Mouse (Mus musculus) ovary, postnatal 14 days (tissue): ENCODE data around the gene Zbtb9.

ENCODE experiments used
- DNase-seq: peaks from one replicate; pipeline ENCODE4 v3.0.0; 2022; ENCODE audit warnings: low spot score

Zbtb9 gene

DNA sequence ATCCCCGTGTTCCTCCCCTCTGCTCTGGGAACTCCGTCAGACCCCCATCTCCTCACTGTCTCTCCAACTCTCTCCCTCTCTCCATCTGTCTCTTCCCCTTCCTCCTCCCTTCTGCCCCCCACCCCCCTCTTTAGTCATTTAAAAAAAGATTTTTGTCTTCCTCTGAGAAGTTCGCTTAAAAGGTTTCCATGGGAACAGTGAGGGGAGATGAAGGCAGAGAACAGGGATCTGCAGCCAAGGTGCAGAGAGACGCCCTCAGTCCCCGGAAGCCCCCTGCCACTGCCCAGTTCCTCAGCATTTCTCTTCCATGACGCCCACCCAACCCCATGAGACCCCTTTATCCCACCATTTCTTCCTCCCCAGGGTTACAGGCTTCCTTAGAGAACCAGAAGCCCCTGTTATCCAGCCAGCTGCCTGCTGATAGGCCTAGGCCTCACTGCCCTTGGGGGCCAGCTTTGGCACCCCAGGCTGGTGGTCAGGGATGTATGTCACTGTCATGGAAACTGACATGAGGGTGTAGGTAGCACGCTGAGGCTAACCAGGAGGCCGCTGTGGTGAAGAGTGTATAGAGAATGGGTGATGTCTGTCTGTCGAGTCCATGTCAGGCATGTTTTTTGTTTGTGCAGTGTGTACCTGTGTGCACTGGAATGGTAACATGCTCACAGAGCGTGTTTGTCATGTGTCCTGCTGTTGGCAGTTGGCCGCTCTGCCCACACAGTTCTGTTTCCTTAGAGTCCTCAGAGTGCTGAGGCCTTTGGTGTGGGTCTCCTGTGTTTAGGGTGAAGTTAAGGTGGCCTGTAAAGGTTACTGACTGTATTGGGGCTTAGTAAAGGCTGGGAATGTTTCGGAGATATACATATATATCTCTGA lies 25.5 kb upstream of the Zbtb9 start:
- no peak for DNase-seq

DNA sequence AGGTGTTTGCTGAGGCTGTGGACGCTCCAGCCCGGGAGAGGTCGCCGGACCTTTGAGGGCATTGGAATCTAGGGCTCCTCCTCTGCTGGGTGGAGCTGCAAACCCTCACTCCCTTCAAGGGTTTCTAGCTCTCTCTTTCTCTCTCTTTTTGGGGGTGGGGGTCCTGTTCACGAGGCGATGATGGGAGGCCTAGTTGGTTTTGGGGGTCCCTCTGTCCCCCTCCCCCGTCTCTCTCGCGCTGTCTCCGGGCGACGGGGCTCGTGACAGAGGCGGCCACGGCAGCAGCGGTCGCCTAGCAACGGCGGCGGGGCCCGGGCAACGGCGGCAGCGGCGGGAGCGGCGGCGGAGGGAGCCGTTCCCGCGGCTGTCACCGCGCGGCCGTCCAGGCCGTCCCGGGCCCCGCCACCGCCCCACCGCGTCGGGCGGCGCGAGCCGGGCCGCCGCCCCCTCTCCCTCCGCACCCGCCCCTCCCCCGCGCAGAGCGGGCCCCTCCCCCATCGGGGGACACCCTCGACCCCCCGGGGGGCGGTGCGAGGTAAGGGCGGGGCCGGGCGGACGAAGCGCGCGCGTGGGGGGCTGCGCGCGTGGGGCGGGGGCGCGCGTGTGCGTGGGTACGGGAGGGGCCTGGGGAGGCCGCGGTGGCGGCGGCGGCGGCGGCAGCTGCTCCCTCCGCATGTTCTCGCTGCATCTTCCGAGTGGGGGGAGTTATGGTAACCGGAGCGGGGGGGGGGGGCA lies 24.5 kb upstream of the Zbtb9 start:
- DNase-seq, result no peak

DNA sequence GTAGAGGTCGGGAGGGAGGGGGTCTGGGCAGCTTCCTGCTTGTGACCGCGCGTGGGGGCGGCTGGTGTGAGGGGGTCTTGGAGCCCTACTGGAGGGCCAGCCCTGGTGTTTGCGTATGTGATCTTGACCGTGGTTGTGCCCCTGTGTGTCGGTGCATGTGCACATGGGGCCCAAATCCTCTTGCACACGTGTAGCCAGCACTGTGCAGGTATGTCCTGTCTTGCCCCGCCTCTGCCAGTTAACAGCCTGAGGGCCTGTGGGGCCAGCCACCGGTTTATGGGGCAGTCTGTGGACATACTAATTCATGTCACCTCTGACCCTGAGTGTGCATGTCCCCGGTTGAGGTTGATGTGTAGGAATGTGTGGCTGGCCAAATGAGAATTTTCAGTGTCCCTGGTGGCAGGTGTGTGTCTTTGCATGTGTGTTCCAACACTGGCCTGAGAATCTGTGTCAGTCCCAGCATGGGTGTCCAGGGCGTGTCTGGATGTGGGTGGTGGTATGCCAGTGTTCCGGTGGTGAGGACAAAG lies 23.9 kb upstream of the Zbtb9 start:
- DNase-seq, result no peak

DNA sequence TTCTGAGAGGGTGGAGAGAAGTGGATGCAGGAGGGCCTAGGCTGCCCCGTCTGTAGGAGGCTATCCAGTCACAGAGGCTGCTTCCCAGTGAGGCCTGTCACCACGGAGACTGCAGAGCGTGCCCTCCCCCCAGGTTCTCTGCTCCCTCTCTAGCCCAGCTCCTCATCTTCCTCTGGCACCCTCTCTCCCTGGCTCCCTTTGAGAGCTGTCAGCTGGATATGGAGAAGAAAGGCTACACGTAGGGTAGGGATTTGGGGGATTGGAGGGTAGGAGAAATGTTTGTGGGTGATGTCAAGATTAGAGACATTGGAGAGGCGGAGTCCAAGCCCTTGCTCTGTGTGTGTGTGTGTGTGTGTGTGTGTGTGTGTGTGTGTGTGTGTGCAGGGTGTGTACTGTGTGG lies 23.1 kb upstream of the Zbtb9 start:
- no peak for DNase-seq

DNA sequence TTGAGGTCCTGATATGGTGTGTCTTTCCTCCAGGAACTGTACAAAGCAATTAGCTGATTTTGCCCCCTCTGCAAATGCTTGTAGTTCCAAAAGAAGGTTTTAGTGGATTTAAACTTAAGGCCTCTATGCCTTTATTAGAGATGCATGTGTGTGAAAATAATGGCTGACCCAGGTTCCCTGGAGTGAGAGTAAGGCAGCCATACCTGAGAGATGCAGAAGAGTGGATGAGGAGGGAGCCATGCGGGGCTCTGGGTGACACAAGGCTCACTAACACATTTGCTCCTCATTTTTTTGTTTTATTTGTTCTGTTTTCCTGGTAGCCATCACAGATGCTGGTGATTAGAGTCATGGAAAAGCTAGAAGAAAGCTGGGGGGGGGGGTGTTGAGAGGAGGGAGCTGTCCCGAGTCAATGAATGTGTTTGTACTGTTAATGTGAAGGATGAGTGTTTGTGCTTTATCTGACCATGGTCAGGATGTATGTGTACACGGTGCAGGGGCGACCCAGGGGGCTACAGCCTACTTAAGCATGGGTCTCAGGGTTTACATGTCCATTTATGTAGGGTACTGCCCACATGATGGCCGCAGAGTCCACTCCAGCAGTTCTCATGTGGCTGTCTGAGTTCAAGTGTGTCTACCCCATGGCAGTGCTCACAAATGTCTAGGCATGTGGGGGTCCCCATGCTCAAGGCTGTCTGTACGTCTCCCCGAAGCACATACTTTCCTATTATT lies 22.2 kb upstream of the Zbtb9 start:
- DNase-seq, result no peak

DNA sequence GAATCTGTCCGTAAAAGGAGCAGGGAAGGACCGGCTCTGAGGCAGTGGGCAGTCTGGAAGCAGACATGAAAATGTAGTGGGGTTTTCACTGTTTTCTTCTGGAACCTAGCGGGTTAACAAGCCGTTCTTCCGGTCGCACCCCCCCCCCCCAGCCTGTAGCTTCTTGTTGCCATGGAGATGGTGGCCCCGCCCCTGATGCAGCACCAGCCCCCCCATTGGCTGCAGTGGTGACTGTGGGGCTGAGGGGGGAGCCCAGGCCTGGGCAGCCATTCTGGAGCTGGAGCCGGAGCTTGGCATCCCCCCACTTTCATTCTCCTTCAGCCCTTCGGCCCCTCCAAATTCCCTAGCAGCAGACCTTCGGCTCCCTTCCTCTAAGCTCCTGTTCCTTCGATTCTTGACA lies 21.6 kb upstream of the Zbtb9 start:
- peak; percentile 58 for DNase-seq

DNA sequence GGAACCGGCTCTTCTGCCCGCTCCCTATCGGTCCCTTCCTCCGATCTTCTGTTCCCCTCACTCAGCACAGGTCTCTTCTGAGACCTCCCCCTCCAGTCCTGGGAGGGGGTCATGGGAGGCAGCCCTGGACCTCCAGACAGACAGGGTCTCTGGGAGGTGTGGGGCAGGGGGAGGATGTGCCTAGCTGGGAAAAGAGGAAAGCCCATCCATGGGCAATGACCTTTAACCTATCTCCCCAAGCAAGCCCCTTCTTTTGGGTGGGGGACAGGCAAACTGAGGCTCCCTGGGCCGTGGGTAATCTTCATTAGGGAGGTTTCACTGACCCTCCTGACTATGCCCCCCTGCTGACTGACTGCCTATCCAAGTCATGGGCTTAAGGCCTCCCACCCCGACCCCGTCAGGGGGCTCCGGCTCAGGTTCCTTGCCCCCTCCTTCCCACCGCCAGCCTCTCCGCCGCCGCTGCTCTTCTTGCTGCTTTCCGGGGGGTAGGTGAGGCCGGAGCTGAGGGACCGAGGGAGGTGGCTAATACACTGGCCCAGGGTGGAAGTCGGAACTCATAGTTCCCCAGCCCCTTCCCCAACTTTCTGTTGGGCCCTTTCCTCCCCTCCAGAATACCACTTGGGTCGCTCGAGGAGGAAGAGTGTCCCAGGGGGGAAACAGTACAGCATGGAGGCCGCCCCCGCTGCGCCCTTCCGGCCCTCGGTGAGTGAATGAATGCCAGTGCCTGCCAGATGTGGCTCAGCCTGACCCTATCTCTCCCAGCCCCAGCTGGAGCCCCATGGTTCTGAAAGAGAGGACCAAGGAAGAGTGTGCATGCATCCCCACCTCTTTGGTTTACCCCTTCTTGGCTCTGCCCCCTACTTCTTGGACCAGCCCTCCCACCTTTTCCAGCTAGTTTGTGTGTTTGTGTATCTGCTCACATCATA lies 20.8 kb upstream of the Zbtb9 start:
- no peak for DNase-seq

DNA sequence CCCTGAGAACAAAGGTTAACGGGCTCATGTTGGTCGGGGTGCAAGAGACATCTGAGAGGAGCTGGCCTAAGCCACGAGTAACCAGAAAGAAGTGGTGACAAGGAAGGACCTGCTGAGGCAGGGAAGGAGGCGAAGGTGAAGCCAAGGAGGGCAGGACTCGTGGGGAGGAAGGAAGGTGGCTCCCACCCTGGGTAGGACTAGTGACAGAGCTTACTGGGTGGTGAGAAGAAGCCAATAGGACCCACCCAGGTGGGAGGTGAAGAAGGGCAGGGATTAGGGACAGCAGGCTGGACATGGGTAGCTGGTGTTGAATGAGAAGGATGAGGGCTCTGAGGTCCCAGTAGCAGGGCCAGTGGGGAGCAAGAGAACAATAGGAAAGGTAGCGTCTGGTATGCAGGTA lies 19.8 kb upstream of the Zbtb9 start:
- DNase-seq, result no peak

DNA sequence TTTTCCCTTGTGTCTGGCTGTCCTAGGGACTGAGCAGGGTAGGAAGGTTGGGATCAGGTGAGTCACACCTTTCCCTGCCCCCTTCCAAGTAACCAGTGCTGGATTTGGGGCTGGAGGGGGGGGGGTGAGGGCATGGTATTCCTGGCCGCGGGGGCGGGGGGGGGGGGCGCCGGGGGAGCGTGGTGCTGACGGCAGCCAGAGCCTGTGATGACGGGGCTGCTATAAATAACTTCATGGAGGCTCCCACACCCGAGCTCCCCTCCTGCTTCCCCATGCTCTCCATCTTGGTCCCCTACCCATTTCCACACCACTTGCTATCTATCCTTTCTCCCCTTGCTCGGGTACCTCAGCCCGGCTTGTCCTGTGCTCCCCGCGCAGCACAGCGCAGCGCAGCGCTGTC lies 19.2 kb upstream of the Zbtb9 start:
- DNase-seq, result no peak

DNA sequence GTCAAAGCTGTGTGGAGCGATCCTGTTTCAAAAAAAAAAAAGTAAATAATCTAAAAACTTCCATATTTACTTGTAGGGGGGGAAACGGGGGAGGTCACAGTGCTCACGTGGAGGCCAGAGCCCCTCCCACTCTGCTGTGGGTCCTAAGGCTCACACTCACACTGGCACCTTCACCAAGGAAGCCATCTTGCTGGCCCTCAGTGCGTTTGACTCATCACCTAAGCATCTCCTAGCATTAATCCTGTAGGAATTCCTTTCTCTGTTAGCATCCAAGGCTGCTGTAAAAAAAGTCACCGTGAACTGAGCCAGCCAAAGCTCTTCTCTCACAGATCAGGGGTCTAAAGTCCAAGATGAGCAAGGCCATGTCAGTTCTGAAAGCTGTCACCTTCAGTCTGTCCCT lies 16.7 kb upstream of the Zbtb9 start:
- DNase-seq, result no peak

DNA sequence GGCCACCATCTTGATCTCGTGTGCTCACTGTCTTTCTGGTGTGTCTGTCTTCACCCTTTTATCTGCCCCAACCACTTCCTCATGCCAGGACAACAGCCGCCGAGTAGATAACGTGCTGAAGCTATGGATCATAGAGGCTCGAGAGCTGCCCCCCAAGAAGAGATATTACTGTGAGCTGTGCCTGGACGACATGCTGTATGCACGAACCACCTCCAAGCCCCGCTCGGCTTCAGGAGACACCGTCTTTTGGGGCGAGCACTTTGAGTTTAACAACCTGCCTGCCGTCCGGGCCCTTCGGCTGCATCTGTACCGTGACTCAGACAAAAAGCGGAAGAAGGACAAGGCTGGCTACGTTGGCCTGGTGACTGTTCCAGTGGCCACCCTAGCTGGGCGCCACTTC lies 16.1 kb upstream of the Zbtb9 start:
- no peak for DNase-seq

DNA sequence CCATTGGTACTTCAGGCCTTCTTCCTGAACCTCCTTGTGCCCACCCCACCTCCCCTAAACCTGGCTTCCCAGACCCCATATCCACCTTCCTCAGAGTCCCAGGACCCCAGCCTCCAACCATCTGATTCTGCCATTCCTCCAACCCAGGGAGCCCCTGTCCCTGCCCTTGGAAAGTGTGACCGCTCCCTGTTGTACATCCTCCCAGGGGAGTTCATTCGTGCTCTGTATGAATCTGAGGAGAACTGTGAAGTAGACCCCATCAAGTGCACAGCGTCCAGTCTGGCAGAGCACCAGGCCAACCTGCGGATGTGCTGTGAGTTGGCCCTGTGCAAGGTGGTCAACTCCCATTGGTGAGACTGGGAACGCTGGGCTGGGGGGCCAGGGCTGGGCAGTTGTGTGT lies 15.1 kb upstream of the Zbtb9 start:
- no peak for DNase-seq

DNA sequence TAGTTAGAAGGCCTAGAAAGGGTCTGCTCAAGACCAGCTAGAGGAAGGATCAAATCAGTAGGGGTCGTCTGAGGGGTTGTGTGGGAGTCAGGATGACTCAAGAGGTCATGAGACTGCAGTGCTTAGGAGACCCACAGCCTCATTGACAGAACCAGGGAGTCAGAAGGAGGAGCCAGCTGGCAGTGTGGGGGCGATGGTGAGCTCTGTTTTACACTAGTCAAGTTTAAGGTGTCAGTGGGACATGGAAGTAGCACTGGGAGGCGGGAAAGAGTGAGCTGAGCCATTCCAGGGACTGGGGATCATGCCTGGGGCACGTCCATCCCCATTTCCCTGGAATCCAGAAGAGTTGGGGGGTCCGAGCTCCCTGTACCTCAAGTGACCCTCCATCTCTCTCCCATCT lies 14.1 kb upstream of the Zbtb9 start:
- no peak for DNase-seq

DNA sequence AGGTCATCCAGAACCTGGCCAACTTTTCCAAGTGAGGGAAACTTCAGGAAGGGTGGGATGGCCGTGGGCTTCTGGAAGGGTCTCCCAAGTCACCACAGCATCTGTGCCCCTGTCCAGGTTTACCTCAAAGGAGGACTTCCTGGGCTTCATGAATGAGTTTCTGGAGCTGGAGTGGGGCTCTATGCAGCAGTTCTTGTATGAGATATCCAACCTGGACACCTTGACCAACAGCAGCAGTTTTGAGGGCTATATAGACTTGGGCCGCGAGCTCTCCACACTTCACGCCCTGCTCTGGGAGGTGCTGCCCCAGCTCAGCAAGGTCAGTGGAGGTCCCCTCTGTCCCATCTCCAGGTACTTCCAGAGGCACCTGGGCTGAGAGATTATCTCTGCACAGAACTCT lies 13.2 kb upstream of the Zbtb9 start:
- no peak for DNase-seq

DNA sequence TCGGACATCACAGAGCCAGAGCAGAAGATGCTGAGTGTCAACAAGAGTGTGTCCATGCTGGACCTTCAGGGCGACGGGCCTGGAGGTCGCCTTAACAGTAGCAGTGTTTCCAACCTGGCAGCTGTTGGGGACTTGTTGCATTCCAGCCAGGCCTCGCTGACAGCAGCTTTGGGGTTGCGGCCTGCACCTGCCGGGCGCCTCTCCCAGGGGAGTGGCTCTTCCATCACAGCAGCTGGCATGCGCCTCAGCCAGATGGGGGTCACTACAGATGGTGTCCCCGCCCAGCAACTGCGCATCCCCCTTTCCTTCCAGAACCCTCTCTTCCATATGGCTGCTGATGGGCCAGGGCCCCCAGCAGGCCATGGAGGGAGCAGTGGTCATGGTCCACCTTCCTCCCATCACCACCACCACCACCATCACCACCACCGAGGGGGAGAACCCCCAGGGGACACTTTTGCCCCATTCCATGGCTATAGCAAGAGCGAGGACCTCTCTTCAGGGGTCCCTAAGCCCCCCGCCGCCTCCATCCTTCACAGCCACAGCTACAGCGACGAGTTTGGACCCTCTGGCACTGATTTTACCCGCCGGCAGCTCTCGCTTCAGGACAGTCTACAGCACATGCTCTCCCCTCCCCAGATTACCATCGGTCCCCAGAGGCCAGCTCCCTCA lies 11.3 kb upstream of the Zbtb9 start:
- DNase-seq, result no peak

DNA sequence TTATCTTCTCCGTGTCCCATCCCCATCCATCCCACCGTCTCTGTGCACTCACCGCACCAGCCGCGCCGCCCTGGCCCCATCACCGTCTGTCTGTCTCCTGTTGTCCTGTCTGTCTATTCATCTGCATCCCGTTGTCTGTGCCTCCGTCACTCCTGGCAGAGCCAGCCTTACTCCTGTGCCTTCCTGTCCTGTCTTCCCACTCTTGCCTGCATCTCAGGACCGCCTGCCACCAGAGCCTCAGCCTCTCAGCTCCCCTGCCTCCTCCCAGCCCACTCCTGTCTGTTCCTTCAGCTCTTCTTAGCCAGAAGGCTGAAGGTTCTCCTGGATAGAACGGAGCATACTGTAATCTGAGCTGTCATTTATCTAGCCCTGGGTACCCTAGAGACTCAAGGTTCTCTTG lies 6.0 kb upstream of the Zbtb9 start:
- DNase-seq, result no peak

DNA sequence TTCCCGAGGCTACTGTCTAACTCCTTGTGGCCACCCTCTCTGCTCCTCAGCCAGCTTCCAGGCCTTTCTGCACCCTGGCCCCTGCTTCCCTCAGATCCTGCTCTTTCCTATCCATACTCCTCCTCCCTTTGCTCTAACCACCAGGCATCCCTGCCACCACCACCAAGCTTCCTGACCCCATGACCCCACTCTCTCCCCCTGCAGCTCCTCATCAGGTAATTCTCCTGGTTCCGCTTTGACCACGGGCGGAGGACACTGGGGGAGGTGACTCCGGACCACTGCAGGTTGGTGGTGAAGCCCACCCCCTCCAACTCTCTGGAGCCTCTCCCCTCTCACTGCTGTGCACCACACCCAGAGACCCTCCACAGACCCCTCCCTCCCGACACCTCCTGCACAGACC lies 5.5 kb upstream of the Zbtb9 start:
- no peak for DNase-seq

DNA sequence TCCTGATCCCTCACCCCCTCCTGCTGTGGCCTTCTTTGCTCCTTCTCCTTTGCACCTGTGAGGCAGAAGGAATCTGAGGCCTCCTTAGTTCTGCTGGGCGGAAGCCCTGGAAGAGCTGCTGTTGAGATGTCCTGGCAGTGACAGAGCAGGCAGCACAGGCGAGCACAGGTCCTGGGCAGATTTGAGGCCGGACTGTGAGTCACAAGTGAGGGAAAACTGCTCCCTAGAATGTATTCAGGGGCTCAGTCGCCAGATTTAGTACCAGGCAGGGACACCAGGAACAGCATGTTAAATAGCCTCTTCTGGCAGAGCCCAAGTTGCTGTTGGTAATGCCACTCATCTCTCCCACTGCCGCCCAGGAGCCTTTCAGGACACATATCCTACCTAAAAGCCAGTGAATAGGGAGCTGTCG lies 4.8 kb upstream of the Zbtb9 start:
- DNase-seq, result no peak

DNA sequence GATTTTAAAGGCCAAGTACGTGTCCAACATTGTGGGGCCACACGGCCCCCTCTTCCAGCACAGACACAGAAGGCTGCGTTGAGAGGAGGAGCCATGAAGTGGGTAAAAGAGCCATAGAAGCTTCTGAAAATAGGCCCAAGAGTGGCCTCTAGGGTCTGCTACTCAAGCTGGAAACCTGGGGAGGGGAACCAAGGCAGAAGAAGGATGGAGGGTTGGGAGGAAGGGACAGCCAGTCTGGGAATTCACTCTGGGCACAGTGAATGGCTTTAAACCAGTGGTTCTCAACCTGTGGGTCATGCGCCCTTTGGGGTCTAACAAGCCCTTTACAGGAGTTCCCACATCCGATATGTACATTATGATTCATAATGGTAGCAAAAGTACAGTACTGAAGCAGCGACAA lies 3.7 kb upstream of the Zbtb9 start:
- no peak for DNase-seq

DNA sequence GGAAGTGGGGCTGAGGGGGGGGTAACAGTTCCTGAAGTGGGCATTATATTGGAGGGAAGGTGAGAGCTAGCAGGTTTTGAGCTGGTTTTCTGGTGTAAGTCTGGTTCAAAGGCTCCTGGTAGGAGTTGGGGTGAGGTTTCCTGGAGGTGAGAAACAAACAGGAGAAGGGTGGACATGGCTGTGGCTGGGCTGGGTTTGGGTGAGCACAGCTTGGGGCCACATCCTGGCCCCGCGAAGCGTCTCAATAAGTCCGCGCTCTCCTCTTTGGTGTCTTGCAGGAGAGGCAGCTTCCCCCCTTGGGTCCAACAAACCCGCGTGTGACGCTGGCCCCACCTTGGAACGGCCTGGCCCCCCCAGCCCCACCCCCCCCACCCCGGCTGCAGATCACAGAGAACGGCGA lies 2.7 kb upstream of the Zbtb9 start:
- no peak for DNase-seq

DNA sequence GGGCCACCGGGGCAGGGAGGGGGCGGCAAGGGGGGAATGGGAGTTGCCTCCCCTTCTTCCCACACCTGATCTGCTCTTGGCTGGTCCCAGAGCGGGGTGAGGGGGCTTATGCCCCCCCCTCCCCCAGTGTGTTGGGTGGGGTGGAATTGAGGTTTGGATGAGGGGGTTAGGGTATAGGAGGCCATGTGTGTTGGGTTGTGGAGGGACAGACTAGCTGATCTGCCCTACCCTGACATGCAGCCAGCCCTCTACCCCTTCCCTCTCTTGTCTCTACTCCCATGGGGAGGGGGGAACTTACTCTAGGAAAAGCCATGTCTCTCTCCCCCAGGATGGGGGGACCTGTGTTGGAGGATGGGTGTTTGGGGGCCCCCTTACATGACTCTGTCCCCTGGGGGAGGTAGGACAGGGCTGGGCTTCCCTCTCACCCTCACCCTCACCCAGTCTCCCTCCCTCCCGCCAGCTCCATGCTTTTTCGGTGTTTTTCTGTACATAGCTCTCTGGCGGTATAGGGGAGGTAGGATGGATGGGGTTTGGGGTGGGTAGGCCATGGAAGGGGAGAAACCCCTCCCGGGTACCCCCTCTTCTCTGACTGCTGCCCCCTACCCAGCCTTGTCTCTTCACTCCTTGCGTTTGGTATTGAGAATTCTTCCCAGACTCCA lies 1.6 kb upstream of the Zbtb9 start:
- no peak for DNase-seq
